Mouse (Mus musculus) embryonic stem cell, embryonic (primary cell): ENCODE data around the gene Phactr1.

Experiments
- CTCF ChIA-PET, 4 experiments: fragments of 300-600 bp in 2 of 4; fragments of 350-600 bp in 2 of 4; sonication (Branson Sonifier 250); formaldehyde crosslinking; loops; one replicate each; lab custom pipeline; 2022; ENCODE audit warnings: inconsistent platforms in 2 of 4; lab: Charles Lee
- POLR2A ChIA-PET, 4 experiments: fragments of 300-600 bp in 2 of 4; fragments of 350-600 bp in 2 of 4; sonication (Branson Sonifier 250); formaldehyde crosslinking; loops; one replicate each; lab custom pipeline; 2022; ENCODE audit warnings: antibody characterized with exemption in 4 of 4, inconsistent platforms in 1 of 4; lab: Charles Lee

The Phactr1 gene

DNA sequence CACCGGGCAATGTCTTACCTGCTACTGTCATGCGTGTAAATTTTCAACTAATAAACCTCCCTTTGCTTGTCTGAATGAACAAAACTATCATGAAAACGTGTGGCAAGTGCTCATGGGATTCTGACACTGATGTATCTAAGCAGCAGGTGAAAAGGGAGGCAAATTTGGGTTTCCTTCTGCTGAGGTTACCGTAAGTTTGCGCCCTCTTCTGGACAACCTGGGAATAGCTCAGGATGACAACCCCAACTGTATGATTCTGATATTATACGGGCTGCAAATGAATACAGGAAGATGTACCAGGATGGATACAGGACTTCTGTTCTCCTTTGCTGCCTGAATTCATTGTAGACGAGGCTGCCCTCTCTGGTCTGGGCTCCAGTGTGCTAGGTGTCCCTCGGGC lies 146.2 kb downstream of the Phactr1 start:
- POLR2A ChIA-PET, result no interaction called here
- CTCF ChIA-PET, result interaction anchor here (0.6 to 2.5 kb wide), 18 partner anchors 8 to 724 kb away, joined by 3 to 9 read pairs (median 3); no protein-coding TSS in a partner anchor

DNA sequence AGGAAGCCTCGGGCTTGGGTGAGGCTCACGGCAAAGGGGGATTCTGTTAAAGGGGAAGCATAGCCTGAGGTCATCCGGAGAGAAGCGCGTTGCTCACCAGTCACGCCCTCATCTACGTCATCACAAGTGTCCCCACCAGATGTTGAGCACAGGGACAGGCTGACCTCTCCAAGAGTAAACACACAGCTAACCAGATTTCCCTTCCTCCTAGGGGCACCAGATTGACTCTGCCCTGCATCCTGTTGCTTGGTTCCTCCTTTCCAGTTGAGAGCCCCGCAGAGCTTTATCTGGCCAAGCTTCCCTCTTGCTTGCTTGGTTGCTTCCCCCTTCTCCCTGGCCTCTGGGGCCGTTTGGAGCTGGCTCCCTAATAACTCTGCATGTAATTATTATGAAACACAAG lies 148.6 kb downstream of the Phactr1 start:
- ChIA-PET CTCF (no interaction called here), POLR2A (no interaction called here)

DNA sequence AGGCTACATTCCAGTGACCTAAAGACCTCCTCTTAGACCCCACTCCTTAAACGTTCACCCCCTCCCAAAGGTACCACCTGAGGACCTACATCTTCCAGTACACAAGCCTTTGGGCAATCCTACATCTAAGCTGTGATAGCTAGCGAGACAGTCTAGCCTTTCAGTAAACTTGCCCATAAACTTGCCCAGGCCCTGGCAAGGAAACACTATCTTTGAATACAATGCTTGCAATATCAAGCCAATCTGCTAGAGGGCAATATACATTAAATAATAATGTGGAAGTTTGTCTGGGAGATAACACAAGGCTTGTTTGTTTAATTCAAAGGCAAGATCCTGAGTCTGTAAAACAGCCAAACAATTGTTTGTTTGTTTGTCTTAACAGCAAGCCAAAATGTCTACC lies 155.0 kb downstream of the Phactr1 start:
- POLR2A ChIA-PET, result interaction anchor here in 1 of 4 experiments (1.1 kb wide), 1 partner anchor 36 kb away, joined by 3 read pairs; no protein-coding TSS in a partner anchor
- CTCF ChIA-PET, result interaction anchor here (0.6 to 2.1 kb wide), 7 partner anchors 9 to 1356 kb away, joined by 3 to 8 read pairs (median 4); no protein-coding TSS in a partner anchor

DNA sequence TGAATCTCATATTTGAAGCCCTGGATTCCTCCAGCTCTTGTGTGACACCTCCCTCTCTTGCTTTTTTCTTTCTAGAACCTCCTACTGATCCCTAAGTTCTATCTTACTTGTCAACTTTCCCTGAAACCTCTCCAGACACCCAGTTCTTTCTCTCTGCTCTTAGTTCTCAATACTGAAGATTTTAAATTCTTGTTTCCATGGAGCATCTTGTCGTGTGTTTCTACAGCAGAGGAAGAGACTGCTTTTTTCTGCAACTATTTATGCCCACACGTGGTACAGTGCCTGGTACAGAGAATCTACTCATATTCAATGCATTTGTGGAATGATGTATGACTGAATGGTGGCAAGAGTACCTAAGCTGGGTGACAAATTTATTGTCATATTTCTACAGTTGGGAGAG lies 158.9 kb downstream of the Phactr1 start:
- ChIA-PET POLR2A (no interaction called here), CTCF (no interaction called here)

DNA sequence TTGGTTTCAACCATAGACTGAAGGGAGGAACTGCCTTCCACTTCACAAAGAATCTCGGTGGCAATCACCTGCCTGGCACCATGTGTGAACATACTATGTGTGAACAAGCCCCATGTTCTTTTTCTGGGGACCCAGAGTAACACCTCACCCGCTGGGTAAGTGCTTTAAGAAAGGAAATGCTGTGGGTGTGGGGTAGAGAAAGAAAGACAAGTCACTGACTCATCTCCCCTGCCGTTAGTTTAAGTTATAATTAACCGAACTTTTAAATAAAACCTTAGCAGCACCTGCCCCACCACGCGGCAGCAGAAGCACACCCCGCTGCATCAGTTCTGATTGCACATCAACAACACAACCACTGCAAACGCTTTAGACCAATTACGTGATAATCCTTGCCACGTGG lies 171.7 kb downstream of the Phactr1 start:
- ChIA-PET CTCF (no interaction called here), POLR2A (no interaction called here)

DNA sequence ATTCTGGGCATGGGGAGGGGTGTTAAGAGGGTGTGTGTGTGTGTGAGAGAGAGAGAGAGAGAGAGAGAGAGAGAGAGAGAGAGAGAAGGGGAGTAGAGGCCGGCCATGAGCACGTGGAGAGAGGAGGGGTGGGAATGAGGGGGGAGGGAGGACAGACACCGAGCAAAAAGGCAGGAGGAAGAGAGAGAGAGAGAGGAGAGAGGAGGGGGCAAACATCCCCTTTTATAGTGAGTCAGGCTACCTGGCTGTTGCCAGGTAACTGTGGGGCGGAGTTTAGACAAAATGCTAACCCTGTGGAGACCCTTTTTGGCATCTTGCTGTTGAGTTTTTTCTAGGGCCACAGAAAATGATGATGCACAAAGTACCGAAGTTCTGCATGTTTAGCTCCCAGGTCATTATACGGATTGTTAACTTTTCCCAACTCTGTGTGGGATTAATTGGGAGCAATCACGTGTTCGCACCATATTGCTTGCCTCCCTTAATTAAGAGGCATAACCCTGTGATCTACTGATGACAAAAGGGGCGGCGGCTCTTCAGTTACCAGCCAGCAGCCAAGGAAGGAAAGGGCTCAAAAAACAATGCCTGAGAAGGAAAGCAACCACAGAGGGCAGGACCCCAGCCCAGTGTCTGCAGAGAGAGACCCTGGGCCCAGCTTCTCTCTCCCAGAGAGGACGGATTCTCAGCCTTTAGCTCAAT lies 173.6 kb downstream of the Phactr1 start:
- CTCF ChIA-PET, result no interaction called here
- POLR2A ChIA-PET, result interaction anchor here in 1 of 4 experiments (0.6 kb wide), 1 partner anchor 70 kb away, joined by 5 read pairs; no protein-coding TSS in a partner anchor

DNA sequence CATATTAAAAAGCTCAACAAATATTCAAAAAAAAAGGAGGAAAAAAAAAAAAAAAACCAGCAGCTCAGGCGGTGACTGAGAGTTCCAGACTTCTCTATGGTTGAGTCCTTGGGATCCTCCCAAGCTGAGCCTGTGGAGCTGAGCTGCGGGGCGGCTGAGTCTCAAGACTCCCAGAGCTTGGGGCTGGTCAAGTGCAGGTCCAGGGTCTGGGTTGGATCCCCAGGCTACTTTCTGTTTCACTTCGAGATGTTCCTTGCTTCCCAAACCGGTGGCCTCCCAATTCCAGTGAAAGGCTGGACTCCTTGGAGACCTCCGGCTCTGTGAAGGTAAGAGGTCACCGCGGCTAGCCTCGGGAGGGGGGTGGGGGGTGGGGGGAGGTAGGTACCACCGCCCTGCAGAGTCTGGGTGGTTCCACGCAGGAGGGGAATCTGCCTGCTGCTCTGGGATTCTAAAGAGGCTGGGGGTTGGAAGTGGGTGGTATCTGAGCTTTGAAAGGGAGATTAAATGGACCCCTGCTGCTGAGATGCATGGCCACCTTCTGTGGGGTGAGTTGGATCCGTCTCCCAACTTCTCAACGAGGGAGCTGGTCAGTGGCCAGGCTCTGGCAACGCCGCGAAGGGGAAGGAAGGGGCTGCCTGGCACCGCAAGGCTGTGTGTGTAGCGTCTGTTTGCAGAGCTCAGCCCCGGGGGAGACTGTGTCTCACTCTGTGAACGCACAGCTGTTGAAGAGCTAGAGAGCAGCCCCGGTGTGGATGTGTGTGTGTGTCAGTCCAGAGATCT lies 185.9 kb downstream of the Phactr1 start:
- ChIA-PET CTCF (interaction anchor here (0.6 to 1.3 kb wide), 6 partner anchors 40 to 851 kb away, joined by 3 to 8 read pairs (median 4); no protein-coding TSS in a partner anchor), POLR2A (interaction anchor here in 3 of 4 experiments (0.6 to 0.7 kb wide), 4 partner anchors 8 to 55 kb away, joined by 3 to 6 read pairs (median 4); no protein-coding TSS in a partner anchor)

DNA sequence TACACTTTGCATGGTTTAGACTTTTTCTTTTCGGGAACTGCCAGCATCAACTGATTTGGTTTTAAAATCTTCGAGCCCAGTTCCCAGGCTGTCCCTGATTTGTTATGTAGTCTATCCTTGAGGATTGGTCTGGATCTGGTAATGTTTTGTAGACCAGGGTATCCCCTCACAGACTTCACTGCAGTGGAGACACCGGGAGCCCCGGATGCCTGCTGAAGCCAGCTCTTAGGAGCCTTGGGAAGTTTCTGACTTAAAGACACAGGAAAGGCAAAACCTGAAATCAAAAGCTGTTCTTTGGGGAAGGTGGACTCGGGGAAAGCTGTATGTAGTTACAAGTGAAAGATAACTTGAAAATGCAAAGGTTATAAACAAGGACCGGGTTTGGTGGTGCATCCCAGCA lies 186.6 kb downstream of the Phactr1 start:
- POLR2A ChIA-PET, result interaction anchor here in 2 of 4 experiments (0.6 to 0.7 kb wide), 2 partner anchors 9 to 48 kb away, joined by 3 read pairs; no protein-coding TSS in a partner anchor
- CTCF ChIA-PET, result interaction anchor here in 3 of 4 experiments (0.5 to 1.3 kb wide), 4 partner anchors 40 to 77 kb away, joined by 3 to 6 read pairs (median 3); no protein-coding TSS in a partner anchor

DNA sequence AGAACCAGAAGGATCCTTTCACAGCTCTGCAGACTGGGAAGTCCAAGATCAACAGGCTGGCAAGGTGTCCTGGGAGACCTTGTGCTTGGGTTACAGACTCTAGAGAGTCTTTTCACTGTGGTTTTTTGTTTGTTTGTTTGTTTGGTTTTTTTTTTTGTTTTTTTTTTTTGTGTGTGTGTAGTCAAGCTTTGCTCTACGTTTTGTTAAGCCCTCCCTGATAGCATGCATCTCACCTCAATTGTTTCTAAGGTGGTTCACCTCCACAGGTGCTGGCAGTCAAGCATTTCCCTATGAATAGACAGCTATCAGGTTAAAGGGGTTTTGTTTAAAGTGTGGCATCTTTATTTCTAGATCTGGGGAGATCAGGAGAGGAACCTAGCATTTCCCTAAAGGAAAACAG lies 191.7 kb downstream of the Phactr1 start:
- POLR2A ChIA-PET, result interaction anchor here in 2 of 4 experiments (0.6 to 0.8 kb wide), 4 partner anchors 18 to 420 kb away, joined by 3 to 5 read pairs (median 4); no protein-coding TSS in a partner anchor
- CTCF ChIA-PET, result interaction anchor here (0.6 to 1.2 kb wide), 8 partner anchors 22 to 783 kb away, joined by 3 to 4 read pairs (median 4); no protein-coding TSS in a partner anchor

DNA sequence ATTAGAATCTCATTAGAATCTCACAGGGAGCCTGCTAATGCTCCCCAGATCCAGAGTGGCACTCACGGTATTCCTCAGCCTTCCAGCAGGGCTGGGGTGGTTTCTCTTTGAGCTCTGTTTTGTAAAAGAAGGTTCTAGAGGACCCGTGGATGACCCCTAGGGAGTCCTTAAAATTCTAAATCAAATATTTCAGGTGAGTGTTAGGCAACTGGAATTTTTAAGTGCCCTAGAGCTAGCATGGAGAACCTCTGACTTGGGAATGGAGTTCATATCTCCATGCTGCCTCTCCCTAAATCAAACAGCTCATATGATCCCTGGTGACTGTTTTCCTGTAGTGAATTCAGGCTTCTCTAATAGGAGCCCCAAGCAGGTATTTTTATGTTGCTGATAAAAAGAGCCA lies 197.9 kb downstream of the Phactr1 start:
- POLR2A ChIA-PET, result interaction anchor here in 2 of 4 experiments (0.5 to 0.7 kb wide), 2 partner anchors 10 to 620 kb away, joined by 3 to 6 read pairs; no protein-coding TSS in a partner anchor
- CTCF ChIA-PET, result interaction anchor here in 1 of 4 experiments (1.1 kb wide), 1 partner anchor 24 kb away, joined by 3 read pairs; no protein-coding TSS in a partner anchor

DNA sequence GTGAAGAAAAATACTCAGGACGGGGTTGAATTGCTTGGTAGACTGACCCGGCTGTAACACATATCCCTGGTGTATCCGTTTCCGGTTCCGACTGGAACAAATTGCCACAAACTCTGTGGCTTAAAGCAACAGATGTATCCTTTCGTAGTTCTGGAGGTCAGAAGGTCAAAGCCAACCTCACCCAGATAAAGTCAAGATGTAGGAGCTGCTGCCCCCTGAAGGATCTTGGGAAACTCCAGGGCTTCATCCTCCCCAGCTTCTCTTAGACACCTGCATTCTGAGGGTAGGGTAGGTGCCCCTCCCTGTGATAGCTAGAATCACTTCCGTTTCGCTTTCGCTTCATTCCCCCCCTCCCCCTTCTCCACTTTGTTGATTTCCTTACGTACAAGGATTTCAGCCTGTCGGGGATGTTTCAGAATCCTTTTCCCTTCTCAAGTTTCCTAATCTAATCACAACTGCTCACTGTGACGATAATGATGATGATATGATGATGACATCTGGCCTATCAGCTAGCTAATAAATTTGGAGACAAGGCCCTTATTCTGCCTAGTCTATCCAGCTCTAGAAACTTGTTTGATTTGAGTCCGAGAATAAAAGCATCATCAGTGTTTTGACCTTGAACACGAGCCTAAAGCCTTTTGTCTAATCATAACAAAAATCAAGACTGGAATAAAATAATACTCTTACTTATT lies 203.8 kb downstream of the Phactr1 start:
- CTCF ChIA-PET, result interaction anchor here in 1 of 4 experiments (1.1 kb wide), 1 partner anchor 19 kb away, joined by 3 read pairs; no protein-coding TSS in a partner anchor
- POLR2A ChIA-PET, result interaction anchor here in 1 of 4 experiments (0.7 kb wide), 1 partner anchor 1917 kb away, joined by 3 read pairs; no protein-coding TSS in a partner anchor

DNA sequence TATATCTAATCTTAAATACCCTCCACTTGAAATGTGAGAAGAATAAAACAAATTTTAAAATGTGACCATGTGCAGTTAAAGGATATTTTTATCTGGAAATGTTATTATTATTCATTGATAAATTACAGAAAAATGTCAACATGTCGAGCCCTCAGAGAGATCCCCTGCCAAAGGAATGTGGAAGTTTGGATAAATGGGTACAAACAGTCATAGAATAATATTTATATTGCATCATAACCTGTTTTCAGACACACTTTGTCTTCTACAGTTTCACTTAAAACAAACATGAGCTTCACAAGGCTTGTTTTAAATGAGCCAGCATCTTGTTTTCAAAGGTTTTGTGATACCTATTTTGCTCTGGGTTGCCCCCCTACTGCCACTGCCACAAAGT lies 204.3 kb downstream of the Phactr1 start:
- CTCF ChIA-PET, result interaction anchor here in 1 of 4 experiments (1.1 kb wide), 1 partner anchor 18 kb away, joined by 3 read pairs; no protein-coding TSS in a partner anchor
- POLR2A ChIA-PET, result interaction anchor here in 1 of 4 experiments (0.7 kb wide), 1 partner anchor 1917 kb away, joined by 3 read pairs; no protein-coding TSS in a partner anchor

DNA sequence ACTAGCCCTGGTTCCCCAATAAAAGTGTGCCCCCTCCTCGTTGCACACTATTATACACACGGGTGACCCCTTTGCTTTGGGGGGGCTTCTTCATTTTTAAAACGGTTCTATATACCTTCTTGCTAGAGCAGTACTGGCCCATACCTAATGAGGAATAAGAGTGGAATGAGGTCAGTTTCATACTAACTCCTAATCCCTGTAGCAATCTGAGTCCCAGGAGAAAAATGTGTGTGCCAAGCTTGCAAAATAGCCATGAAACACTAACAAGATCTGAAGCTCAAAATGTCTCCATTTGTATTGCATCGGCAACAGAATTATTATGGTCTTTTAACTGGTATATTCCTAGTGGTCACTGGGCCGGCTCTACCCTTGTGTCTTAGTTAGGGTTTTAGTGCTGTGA lies 207.3 kb downstream of the Phactr1 start:
- CTCF ChIA-PET, result no interaction called here
- POLR2A ChIA-PET, result interaction anchor here in 1 of 4 experiments (1.0 kb wide), 1 partner anchor 22 kb away, joined by 4 read pairs; no protein-coding TSS in a partner anchor

DNA sequence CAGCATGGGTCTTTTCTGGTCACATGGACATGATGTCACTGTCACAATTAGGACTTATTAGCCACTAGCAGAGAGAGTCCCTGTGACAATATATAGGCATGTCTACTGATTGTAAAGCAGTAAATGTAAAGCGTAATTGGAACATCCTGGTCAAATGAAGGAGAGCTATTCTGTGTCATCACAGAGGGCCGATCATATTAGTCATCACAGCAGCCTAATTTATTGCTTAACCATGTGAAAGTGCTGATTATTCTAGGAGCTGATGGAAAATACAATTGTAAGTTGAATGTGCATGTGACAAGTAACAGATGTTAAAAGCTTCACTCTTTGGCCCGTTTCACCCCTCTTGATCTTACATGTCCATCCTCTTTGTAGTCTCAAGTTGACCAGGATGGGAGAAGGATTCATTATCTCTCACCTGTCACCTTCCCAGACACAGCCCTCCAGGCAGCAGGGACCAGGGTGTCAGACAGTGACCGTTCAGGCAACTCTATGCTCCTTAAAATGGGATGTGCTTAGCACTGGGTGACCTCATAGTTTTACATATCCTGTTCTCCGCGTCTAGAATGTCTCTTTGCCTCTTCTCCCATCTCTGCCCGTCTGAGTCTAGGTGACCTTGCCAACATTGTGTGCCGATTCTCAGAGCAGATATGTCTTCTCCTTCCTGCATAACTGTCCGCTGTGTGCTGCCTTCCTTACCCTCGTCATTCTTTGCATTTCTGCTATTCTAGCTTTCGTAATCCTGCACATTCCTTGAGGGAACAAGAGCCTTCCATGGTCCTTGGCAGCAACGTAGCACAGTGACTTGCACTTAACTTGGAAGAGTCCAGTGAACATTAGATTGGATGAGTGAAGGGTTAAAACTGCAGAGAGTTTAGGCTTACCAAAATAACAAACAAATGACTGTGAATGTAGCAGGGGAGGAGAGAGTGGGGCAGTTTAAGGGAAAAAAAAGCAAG lies 209.4 kb downstream of the Phactr1 start:
- ChIA-PET POLR2A (interaction anchor here in 1 of 4 experiments (0.6 kb wide), 1 partner anchor 17 kb away, joined by 4 read pairs; no protein-coding TSS in a partner anchor), CTCF (no interaction called here)

DNA sequence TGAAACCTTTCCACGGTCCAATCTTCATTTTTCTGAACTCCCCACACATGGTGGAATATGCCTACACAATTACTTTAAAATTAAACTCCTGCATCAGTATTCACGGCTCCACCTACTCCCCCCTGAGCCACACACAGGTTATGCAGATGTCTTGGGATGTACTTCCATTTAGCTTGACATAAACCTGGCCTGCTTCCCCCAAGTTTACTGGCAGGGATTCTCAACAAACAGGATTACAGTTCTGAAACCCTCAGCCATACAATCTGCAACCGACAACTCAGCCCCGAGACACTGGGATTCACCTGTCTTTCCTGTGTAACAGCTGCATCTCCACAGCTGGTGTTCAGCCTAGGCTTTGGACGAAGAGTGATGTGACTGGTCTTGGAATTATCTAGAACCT lies 210.2 kb downstream of the Phactr1 start:
- POLR2A ChIA-PET, result no interaction called here
- CTCF ChIA-PET, result no interaction called here

DNA sequence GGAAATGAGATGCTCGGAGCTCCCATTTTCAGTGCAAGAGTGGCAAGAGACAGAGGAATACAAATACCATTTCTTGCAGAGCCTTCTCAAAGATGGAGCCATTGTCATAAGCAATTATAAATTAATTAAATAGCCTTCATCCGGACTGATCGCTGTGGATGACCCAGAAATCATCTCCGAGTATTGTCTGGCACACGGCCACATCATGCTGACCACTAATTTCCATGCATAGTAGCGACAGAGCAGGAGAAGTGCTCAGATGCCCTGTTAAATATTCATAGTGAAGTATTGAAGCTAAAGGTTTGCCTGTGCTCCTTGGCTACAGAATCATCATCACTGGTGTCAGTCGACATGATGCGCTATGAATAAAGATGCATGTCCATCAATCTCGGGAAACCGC lies 213.6 kb downstream of the Phactr1 start:
- CTCF ChIA-PET, result interaction anchor here in 1 of 4 experiments (0.6 kb wide), 1 partner anchor 22 kb away, joined by 4 read pairs; no protein-coding TSS in a partner anchor

DNA sequence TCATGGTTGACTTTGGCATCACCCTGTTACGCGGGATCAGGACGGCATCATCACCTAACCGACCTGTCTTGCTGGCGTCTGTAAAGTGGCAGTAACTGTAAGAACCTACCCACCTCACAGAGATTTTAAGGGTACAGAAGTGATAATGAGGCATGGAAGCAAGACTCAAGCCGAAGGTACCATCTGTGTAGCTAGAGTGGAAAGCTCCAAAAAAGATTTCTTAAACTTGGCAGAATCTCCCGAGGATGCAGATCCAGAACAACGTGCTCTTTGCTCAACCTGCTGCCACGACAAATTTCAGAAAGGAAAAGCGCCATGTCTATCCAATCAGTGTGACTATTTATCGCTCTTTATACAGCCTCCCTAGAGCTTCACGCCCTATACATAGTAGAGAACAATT lies 214.2 kb downstream of the Phactr1 start:
- POLR2A ChIA-PET, result interaction anchor here in 2 of 4 experiments (0.7 to 0.9 kb wide), 2 partner anchors 11 to 56 kb away, joined by 3 read pairs; no protein-coding TSS in a partner anchor
- CTCF ChIA-PET, result no interaction called here

More for the DNA sequence above, 213.6 kb downstream of the Phactr1 start:
- POLR2A ChIA-PET, result interaction anchor here in 2 of 4 experiments (0.7 to 0.9 kb wide), 2 partner anchors 11 to 56 kb away, joined by 3 read pairs; no protein-coding TSS in a partner anchor
